Mouse (Mus musculus) R1 (cell line): Measurements from ENCODE around the gene Macf1.
"Not testable (repeated sequence)": the region's sequence is repeated elsewhere in the genome, so short reads cannot be mapped to it uniquely, and the experiment has no call there.

ENCODE experiments used
- DNase-seq: peaks from one replicate; pipeline ENCODE4 v3.0.0-alpha.2; 2018; ENCODE audit warnings: low read depth, low spot score

The Macf1 gene

DNA sequence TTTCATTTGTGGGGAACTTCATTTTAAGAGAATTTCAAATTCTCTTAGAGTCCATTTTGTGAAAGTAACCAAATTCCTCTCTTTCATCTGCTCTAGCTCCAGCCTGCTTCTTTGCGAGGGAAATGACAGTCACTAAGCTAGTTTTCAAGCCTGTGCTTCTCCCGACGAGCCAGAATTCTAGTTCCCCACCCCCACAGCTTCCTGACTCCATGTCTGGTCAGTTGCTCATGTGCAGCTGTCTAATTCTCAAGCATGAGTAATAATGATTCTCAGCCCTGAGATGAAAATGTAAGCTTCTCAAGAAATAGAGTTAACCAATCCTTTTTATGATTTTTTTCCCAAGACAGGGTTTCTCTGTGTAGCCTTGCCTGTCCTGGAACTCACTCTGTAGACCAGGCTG lies 236.9 kb downstream of the Macf1 start:
- no peak for DNase-seq

DNA sequence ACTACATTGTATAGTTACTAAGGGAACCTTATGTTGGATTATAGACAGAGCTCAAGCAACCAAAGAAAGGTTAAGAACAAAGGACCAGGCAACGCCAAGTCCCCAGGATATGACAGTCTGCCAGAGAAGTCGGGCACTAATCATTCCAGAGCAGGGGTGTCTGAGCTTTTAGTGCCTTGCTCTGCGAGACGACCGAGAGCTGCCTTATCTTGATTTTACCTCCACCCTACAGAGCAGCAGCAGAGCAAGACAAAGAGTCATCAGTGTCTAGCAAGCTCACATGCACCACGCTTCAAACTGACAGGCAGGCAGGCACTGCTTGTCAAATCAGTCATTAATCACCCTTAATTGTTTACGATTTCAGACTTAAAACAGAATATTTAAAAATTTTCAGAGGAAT lies 237.4 kb downstream of the Macf1 start:
- no peak for DNase-seq

- DNase-seq = not testable (repeated sequence)
Observed at GRCm38 (mm10) chr4:123446221-123446620, 237.9 kb downstream of the Macf1 start.

DNA sequence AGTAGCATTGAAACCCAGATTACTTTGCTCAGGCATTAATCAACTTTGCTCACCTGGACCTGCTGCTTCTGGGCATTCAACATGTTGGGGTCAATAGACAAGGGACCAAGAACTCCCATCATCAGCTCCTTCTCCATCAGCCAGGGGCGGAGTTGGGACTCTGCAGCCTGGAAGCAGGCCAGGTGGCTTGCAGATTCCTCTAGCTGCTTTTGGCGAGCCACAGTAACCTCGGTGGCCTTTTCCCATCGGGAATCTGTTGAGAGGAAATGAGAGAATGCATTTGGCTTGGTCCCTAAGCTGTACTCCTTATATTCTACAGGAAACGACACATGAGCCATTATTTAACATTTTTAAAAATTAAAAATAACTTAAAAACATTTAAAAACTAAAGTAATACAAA lies 245.7 kb downstream of the Macf1 start:
- no peak for DNase-seq

- DNase-seq = no peak
Observed at GRCm38 (mm10) chr4:123433171-123433570, 251.0 kb downstream of the Macf1 start.

DNA sequence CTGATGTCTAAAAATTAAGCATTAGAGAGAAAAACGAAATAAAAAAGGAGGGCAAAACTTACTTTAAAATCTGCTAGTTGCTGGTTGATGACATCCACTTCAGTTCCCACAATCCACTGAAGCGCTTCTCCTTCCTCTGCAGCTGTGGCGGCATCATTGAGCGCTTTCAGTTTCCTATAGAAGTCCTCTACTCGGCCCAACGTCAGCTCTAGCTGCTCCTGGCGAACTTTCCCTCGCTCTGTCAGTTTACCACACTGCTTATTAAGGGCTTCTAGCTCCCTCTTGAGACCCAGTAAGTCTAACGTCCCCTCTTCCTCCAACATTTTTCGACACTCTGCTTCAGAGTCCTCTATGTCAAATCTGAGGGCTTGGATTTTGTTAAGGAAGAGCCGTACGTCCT lies 252.2 kb downstream of the Macf1 start:
- no peak for DNase-seq

DNA sequence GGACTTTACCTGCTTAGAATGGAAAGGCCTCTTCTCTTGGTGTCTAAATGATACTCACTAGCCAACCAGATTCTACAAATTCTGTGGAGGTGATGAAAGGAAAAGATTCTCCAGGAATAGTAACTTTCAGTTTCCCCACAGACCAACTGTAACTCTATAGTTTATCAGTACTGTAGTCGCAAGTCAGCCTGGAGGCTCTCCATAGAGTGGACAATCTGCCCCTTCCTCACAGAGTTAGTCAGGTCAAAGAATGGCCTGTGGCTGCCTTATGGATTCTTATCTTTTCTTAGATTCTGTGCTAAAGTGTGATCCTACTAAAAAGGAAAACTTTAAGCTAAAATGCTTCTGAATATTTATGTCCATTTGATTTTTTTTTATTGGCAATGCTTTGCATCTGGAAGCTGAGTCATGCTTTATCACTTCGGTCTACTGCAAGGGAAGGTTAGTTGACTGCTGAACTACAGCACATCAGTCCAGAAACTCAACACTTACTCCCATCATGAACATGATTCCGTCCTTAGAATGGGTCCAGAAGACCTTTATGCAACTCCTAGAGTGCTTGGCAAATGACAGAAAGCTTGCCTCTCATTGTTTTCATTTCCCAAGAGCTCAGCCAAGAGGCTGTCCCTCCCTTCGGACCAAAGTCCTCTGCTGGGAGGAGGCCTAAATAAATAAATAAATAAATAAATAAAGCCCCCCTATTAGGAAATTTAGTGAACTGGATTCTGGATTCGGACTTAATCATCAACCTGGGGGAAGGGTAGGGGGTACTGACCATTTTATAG lies 256.1 kb downstream of the Macf1 start:
- no peak for DNase-seq

- no peak for DNase-seq
Observed at GRCm38 (mm10) chr4:123427271-123427899, 256.8 kb downstream of the Macf1 start.

GRCm38 (mm10) chr4:123426429-123427080 lies 257.6 kb downstream of the Macf1 start:
- DNase-seq = peak; percentile 19

DNA sequence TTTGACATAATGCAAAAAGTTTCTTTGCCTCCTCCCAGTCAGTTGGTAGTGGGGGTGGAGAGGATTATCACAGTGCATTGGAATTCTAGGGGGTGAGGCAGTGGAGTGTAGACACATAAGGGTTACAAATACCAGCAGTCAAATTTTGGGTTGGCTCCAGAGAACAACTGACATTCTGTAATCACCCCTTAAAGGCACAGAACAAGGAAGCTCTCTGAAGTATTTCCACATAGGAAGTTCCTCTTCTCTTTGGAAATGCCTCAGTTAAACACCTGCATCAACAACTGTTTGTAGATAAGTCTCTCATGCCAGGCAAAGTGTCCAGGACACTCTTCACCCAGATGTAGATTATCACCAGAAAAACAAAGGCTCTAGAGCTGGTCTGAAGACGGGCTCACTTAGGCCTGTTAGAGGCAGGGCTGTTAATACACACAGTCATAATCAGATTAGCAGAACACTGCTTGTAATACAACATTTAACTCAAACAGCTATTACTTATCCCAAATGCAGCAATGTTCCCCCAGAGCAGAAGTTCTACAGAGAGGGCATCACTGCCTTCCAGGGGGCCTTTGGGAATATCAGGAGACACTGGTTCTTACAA lies 258.4 kb downstream of the Macf1 start:
- DNase-seq = no peak

DNA sequence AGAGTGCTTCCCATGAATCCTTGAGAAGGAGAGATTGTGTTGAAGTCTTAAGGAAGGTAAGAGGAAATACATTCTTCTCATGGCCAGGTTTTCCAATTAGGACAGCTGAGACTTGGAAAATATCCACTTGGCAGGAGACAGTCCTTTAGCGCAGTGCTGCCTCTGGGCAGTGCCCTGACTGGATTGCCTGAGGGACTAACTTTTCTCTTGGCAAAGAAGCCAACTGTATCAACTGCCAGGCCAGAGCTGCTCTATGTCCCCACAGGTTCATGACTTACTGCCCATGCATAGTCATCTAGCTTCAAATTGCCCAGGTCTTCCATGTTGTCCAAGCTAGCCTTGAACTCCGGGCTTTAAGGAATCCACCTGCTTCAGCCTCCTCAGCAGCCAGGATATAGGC lies 260.1 kb downstream of the Macf1 start:
- no peak for DNase-seq

DNA sequence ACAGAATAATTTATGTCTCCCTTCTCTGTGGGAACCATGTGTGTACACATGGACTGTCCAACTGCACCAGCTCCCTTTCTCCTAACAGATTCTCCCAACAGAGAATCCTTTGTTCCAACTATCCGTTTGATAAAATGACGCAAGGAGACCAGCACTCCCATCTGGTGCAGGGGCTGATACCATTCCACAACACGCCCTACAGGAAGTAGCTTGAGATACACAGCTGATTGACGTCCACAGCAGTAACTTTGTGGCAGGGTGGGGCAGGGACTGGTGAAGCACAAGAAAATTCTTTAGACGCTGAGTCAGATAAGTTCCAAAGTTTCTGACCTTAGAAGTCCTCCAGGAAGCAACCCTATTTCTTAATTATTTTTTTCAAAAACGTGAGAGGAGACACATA lies 261.3 kb downstream of the Macf1 start:
- DNase-seq = peak; percentile 84

DNA sequence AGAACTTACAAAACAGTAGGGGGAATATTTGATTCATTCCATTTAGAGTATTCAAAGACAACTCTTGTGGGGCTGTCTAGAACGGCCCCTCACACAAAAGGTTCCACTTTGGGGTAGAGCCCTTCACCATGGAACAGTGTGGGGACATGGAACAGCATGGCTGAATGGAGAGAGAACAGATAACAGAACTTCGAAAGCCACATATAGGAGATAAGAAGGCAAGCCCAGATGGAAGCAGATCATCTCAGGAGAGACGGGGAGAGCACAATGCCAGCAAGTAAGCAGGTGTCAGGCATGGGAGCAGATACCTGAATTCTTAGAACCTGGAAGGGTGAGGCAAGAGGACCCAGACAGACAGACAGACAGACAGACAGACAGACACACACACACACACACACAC lies 266.1 kb downstream of the Macf1 start:
- DNase-seq = no peak

- no peak for DNase-seq
Observed at GRCm38 (mm10) chr4:123417478-123417877, 266.7 kb downstream of the Macf1 start.

GRCm38 (mm10) chr4:123416829-123417228 lies 267.3 kb downstream of the Macf1 start:
- DNase-seq = no peak

DNA sequence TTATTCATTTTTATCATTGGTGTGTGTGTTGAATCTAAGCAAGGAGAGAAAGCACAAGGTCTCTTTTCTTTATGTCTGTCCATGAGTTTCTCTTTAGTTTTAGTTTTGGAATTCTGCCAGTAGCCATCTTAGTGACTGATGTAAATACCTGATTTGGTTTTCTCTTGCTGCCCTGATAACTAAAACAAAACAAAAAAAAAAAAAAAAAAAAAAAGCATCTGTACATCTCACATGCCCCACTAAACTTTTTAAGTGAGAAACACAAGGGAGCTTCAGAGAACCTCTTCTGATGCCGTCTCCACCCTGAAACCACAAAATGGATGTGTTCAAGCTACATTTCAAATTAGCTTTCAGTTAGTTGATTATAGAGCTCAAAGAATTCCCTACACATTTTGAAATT lies 268.6 kb downstream of the Macf1 start:
- DNase-seq = no peak

DNA sequence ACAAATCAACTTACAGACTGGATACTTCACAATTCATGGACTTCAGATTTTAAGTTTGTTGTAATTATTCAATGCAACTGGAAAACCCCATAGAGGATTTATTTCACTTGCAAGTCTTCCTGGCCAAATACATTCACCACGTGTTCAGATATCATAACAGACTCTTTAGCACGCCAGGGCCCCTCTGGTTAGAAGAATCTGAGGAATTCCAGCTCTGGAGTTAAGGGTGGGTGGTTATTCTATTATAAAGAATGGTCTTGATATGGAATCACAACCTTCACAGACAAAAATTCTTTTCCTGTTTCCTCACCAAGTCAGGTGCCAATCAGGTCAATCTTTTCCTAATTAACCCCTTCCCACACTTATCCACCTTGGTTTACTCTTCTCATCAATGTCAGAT lies 270.3 kb downstream of the Macf1 start:
- no peak for DNase-seq

DNA sequence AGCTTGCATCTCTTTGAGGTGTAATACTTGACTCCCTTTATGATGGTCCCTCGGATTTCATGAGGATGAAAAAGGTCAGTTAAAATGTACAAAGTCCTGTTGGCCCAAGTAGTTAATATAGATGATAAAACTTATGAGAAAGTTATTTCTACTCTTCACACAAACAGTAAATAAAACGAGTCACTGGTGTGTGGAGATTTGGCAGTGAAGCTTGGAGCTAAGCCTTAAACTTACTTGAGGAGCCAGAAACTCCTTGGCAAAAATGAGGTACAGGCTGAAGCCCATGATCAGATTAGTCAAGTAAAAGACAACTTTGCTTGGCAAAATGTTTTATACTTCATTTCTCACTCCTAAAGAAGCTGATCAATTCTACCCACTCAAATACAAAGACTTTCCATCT lies 271.2 kb downstream of the Macf1 start:
- no peak for DNase-seq

- no peak for DNase-seq
Observed at GRCm38 (mm10) chr4:123412528-123412878, 271.7 kb downstream of the Macf1 start.

GRCm38 (mm10) chr4:123411732-123412527 lies 272.2 kb downstream of the Macf1 start:
- peak; percentile 93 for DNase-seq

GRCm38 (mm10) chr4:123411006-123411731 lies 273.0 kb downstream of the Macf1 start:
- no peak for DNase-seq
